Mouse (Mus musculus) intestine, embryonic 15.5 days (tissue): ENCODE data around the gene Rasl10b. TPM values are rescaled to one million over a fixed set of nuclear protein-coding genes. Genes with fewer than 3 reads are reported as not detected.

Source experiments
- ATAC-seq: fragments of 200-750 bp; cut with Nextera tagmentation; 2 replicates; pipeline ENCODE4 v1.8.0; 2017; ENCODE audit warnings: moderate TSS enrichment, moderate library complexity
- H3K27ac ChIP-seq: fragments of 300-500 bp; sonication (generic); 2 replicates; pipeline ENCODE4 v1.5.1; 2015; ENCODE audit warnings: mild to moderate bottlenecking, inconsistent platforms
- H3K27me3 ChIP-seq: fragments of 300-500 bp; sonication (generic); replicated peaks from 2 replicates; pipeline ENCODE4 v1.6.1; 2015; ENCODE audit warnings: inconsistent platforms
- H3K36me3 ChIP-seq: fragments of 300-500 bp; sonication (generic); 2 replicates; pipeline ENCODE4 v1.6.1; 2015; ENCODE audit warnings: inconsistent platforms
- H3K4me1 ChIP-seq: fragments of 300-500 bp; sonication (generic); replicated peaks from 2 replicates; pipeline ENCODE4 v1.6.1; 2015; ENCODE audit warnings: inconsistent platforms
- H3K4me2 ChIP-seq: fragments of 300-500 bp; sonication (generic); replicated peaks from 2 replicates; pipeline ENCODE4 v1.6.1; 2015; ENCODE audit warnings: mild to moderate bottlenecking, inconsistent platforms
- H3K4me3 ChIP-seq: fragments of 300-500 bp; sonication (generic); replicated peaks from 2 replicates; pipeline ENCODE4 v1.5.1; 2015; ENCODE audit warnings: inconsistent platforms
- H3K9ac ChIP-seq: fragments of 300-500 bp; sonication (generic); 2 replicates; pipeline ENCODE4 v1.6.1; 2015; ENCODE audit warnings: inconsistent platforms
- H3K9me3 ChIP-seq: fragments of 300-500 bp; sonication (generic); 2 replicates; pipeline ENCODE4 v1.6.1; 2016; ENCODE audit warnings: inconsistent platforms
- WGBS: fragments of 180-500 bp; shearing (Covaris S2); methylation state at CpG from one replicate; pipeline ENCODE4 v1.1.7; 2015; 5-methylcytosine and 5-hydroxymethylcytosine counted together
- polyA plus RNA-seq: library from polyadenylated mRNA; unstranded; fragments of >200 nt; fragmentation: Nextera tagmentation; extraction: Ambion mirVana; gene quantifications from 2 replicates; pipeline ENCODE4 v1.2.1, GENCODE M21; 2015

Gene Rasl10b
- polyA plus RNA-seq, 1 experiment from 2014 or later, result 2.6 TPM

DNA sequence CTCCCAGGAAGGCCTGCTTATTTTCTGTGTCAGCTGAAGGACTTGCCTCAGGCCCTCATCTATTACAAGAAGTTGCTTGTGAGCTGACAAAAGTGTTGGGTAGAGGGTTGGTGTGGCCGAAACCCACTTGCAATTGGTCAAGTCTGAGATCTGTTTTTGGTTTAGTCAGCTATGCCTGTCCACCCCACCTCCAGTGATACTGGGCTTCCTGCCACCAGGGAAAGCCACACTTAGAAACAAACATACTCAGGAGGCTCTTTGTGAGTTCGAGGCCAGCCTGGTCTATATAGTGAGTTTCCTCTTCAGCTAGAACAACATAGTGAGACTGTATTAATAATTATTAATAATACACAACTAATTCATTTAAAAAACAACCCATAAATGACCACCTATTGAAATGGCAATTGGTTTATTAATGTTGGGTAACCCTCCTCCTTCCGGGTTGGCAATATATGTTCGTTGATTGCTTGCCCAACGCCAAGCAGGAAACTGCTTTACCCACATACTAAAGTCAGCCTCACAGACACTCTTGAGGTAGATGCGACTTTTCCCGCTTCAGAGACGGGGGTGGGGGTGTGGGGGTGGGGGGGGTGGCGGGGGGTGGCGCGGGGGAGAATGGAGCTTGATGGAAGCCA lies 30.6 kb downstream of the Rasl10b start:
- Histone ChIP-seq H3K27ac (no peak overlapping the region), H3K4me1 (peaks cover 20% of the 10 kb centered on the region), H3K4me3 (peak overlapping the region; percentile 69), H3K27me3 (peaks cover 26% of the 10 kb centered on the region), H3K9me3 (no peaks in the 10 kb centered on the region), H3K36me3 (no peaks in the 10 kb centered on the region), H3K4me2 (peak overlapping the region; percentile 95), H3K9ac (peak overlapping the region; percentile 63; the same call in 1 of the 2 replicates)
- no peak for ATAC-seq
- 29% methylated on average over 11 of the region's 11 CpGs for WGBS

DNA sequence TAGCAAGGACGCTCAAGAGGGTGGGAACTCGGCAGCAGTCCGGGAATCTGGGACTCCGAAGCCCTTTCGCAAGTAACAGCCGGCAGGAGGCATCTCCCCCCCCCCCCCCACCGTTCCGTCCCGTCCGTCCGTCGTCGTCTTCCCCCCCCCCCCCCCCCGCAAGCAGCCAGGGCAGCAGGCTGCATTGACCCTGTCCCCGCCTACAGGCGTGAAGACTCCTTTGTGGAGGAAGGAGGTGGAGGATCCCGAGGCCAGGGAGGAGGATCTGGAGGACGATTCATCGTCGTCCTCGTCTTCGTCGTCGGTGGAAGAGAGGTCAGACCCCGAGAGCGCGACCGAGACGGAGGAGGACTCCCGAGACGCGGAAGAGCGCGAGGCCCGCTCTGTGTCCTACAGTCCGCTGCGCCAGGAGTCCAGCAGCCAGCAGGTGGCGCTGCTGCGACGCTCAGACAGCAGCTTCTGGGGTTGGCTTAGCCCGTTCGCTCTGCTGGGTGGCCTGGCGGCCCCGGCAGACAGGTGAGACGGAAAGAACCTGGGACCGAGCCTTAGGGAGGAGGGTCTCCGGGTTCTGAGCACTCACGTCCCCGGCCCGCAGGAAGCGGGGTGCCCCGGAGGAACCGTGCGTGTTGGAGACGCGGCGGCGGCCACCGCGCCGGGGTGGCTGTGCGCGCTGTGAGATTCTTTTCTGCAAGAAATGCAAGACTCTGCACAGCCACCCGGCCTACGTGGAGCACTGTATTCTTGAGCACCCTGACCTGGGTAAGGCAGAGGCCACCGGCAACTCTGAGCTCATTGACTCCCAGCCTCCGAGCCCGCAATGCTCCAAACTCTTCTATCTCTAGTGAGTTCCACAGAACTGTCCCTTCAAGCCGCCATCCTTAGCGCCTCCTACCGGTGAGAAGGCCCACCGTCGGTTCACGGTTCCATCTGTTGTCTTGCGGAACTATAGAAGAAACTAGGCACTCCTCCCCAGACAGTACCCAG lies 31.4 kb downstream of the Rasl10b start:
- Histone ChIP-seq H3K4me1 (peaks cover 24% of the 10 kb centered on the region), H3K27ac (0 out of 2 replicates have a peak overlapping the region, but pooled peaks have one; percentile 9), H3K36me3 (no peaks in the 10 kb centered on the region), H3K4me3 (peak overlapping the region; percentile 69), H3K9me3 (no peaks in the 10 kb centered on the region), H3K27me3 (peaks cover 34% of the 10 kb centered on the region), H3K4me2 (peak overlapping the region; percentile 95), H3K9ac (peak overlapping the region; percentile 63)
- ATAC-seq, result peak; percentile 97
- under 1% methylated on average over 71 of the region's 75 CpGs for WGBS

- no peak for ATAC-seq
- Histone ChIP-seq H3K4me1 (peaks cover 24% of the 10 kb centered on the region), H3K9ac (no peak overlapping the region), H3K9me3 (no peaks in the 10 kb centered on the region), H3K36me3 (no peaks in the 10 kb centered on the region), H3K4me3 (peak overlapping the region; percentile 69), H3K27ac (no peak overlapping the region), H3K27me3 (peaks cover 36% of the 10 kb centered on the region), H3K4me2 (peak overlapping the region; percentile 95)
- 47% methylated on average over 7 of the region's 7 CpGs for WGBS
Measured at GRCm38 (mm10) chr11:83441235-83441634, 32.3 kb downstream of the Rasl10b start.

DNA sequence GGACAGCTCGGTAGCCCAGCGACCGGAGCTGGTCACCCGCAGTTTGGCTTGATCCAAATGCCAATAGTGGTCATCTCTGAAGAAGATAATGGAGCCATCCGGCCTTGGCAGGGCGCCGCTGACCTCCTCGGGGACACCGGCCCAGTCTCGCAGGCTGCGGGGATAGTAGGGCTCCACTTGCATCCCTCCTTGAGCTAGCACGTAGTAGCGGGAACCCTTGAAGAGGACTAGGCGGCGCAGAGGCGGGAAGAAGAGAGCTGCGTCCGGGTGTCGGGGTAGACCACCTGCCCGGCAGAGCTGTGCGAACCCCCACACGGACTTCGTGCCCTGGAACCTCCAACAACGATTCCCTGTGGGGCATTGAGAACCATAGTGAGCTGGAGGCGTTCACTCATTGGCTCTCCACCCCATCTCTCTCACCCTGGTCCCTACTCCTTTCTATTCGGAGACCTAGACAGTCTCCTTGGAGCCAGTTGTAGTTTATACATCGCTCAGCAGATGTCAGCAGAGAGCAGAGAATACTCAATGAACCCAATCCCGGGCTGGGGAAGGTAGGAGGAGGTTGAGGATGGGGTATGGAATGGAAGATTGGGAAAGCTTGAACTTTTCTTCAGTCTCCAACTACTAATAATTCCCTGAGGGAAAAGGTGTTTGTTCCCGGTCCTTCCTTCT lies 33.8 kb downstream of the Rasl10b start:
- no peak; the same call in 1 of the 2 replicates for ATAC-seq
- no peak overlapping the region for H3K9ac ChIP-seq
- H3K4me2 ChIP-seq, result peak overlapping the region; percentile 49
- H3K27ac ChIP-seq, result no peak overlapping the region
- H3K4me1 ChIP-seq, result peaks cover 30% of the 10 kb centered on the region
- H3K27me3 ChIP-seq, result peaks cover 36% of the 10 kb centered on the region
- 14% methylated on average over 29 of the region's 29 CpGs for WGBS
- no peaks in the 10 kb centered on the region for H3K36me3 ChIP-seq
- 0 out of 2 replicates have a peak overlapping the region, but pooled peaks have one; percentile 20 for H3K4me3 ChIP-seq
- no peaks in the 10 kb centered on the region for H3K9me3 ChIP-seq

GRCm38 (mm10) chr11:83443824-83444223 lies 34.9 kb downstream of the Rasl10b start:
- Histone ChIP-seq H3K9ac (no peak overlapping the region), H3K4me1 (peaks cover 38% of the 10 kb centered on the region), H3K27me3 (peaks cover 36% of the 10 kb centered on the region), H3K9me3 (no peaks in the 10 kb centered on the region), H3K4me2 (peak overlapping the region; percentile 4; the same call in 1 of the 2 replicates), H3K27ac (no peak overlapping the region), H3K4me3 (no peak overlapping the region), H3K36me3 (no peaks in the 10 kb centered on the region)
- WGBS, result 11% methylated on average over 7 of the region's 7 CpGs
- no peak for ATAC-seq

- Histone ChIP-seq H3K9me3 (no peaks in the 10 kb centered on the region), H3K27me3 (peaks cover 36% of the 10 kb centered on the region), H3K9ac (peak overlapping the region; percentile 20; the same call in 1 of the 2 replicates), H3K4me2 (peak overlapping the region; percentile 58), H3K27ac (no peak overlapping the region), H3K36me3 (no peaks in the 10 kb centered on the region), H3K4me1 (peaks cover 39% of the 10 kb centered on the region), H3K4me3 (peak overlapping the region; percentile 27)
- 28% methylated on average over 19 of the region's 19 CpGs for WGBS
- no peak for ATAC-seq
Measured at GRCm38 (mm10) chr11:83445001-83445400, 36.1 kb downstream of the Rasl10b start.

DNA sequence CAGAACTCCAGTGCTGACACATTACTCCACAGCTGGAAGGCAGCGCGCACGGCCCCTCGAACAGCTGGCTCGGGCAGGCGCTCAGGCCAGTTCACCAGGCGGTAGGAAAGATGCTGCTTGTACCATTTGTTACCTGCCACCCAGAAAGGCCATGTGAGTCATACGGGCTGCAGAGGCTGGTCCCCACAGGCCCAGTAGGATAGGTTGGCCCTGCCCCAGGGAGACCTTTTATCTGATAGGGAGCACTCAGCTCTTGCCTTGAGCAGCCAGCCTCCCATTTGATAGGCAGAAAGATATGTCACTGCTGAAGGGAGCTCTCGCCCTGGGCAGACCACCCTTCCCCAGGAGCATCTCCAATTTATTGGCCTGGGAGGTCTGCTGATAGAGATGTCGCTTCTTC lies 38.7 kb downstream of the Rasl10b start:
- Histone ChIP-seq H3K27me3 (peaks cover 20% of the 10 kb centered on the region), H3K4me1 (peaks cover 31% of the 10 kb centered on the region), H3K36me3 (no peaks in the 10 kb centered on the region), H3K9ac (no peak overlapping the region), H3K4me2 (no peak overlapping the region), H3K9me3 (no peaks in the 10 kb centered on the region), H3K27ac (no peak overlapping the region), H3K4me3 (no peak overlapping the region)
- 74% methylated on average over 10 of the region's 10 CpGs for WGBS
- ATAC-seq, result no peak

- H3K9ac ChIP-seq, result no peak overlapping the region
- no peak overlapping the region for H3K27ac ChIP-seq
- 47% methylated on average over 16 of the region's 16 CpGs for WGBS
- H3K4me3 ChIP-seq, result no peak overlapping the region
- ATAC-seq, result no peak
- H3K27me3 ChIP-seq, result peaks cover 15% of the 10 kb centered on the region
- peaks cover 29% of the 10 kb centered on the region for H3K4me1 ChIP-seq
- H3K36me3 ChIP-seq, result no peaks in the 10 kb centered on the region
- no peak overlapping the region for H3K4me2 ChIP-seq
- H3K9me3 ChIP-seq, result no peaks in the 10 kb centered on the region
Measured at GRCm38 (mm10) chr11:83448021-83448926, 39.3 kb downstream of the Rasl10b start.

DNA sequence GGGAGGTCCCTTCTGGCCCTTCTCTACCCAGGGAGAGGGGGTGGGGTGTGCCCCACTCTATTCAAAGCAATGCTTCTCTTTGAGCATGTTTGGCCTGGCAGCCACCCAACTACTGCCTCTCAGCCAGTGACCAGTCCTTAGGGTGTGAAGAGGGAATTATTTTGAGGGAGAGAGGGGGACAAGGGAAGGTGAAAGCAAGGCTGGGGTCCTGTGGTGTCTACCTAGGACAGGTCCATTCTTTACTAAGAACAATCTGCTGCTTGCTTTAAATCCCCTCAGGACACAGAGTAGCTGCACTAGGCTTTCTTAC lies 39.9 kb downstream of the Rasl10b start:
- Histone ChIP-seq H3K9ac (no peak overlapping the region), H3K9me3 (no peaks in the 10 kb centered on the region), H3K4me1 (peaks cover 25% of the 10 kb centered on the region), H3K4me3 (no peak overlapping the region), H3K27ac (no peak overlapping the region), H3K27me3 (peaks cover 12% of the 10 kb centered on the region), H3K36me3 (no peaks in the 10 kb centered on the region), H3K4me2 (no peak overlapping the region)
- ATAC-seq, result no peak

DNA sequence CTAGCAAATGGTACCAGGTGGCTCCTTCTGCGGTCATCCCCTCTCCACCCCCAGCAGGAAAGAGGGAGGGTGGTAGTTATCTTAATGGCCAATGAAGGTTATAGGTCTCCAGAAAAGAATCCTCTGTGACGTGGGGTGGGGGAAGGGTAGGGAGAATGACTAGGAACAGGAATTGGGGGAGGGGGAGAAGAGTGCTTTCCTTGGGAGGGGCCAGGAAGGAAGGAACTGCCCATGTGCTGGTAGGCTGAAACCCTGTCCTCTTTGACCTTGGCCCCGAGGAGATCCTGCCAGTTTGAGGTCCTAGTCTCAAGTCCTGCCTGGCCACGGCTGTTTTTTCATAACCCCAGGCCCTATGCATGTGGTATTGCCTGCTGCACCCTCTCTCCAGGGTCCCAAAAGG lies 40.4 kb downstream of the Rasl10b start:
- Histone ChIP-seq H3K4me2 (no peak overlapping the region), H3K27ac (no peak overlapping the region), H3K4me3 (no peak overlapping the region), H3K9ac (no peak overlapping the region), H3K9me3 (no peaks in the 10 kb centered on the region), H3K27me3 (peaks cover 12% of the 10 kb centered on the region), H3K36me3 (no peaks in the 10 kb centered on the region), H3K4me1 (peaks cover 23% of the 10 kb centered on the region)
- ATAC-seq, result no peak
- WGBS, result 38% methylated on average over 4 of the region's 4 CpGs

GRCm38 (mm10) chr11:83450550-83450949 lies 41.6 kb downstream of the Rasl10b start:
- H3K9me3 ChIP-seq, result no peaks in the 10 kb centered on the region
- H3K27ac ChIP-seq, result no peak overlapping the region
- WGBS, result 26% methylated on average over 1 of the region's 1 CpGs
- H3K9ac ChIP-seq, result no peak overlapping the region
- H3K27me3 ChIP-seq, result no peaks in the 10 kb centered on the region; the same call in 1 of the 2 replicates
- no peak overlapping the region for H3K4me2 ChIP-seq
- H3K4me3 ChIP-seq, result no peak overlapping the region
- ATAC-seq, result no peak
- H3K36me3 ChIP-seq, result no peaks in the 10 kb centered on the region
- peaks cover 28% of the 10 kb centered on the region for H3K4me1 ChIP-seq
